Mouse (Mus musculus) cerebellum, postnatal 36 days (tissue): ENCODE measurements around the gene Kctd17.

Experiments used
- DNase-seq, 2 experiments: peaks; one replicate each; pipeline ENCODE4 v3.0.0; 2021 to 2022; ENCODE audit warnings: mixed read lengths in 2 of 2

Kctd17 gene

GRCm38 (mm10) chr15:78449694-78450418, 21.5 kb downstream of the Kctd17 start:
- DNase-seq: no peak

DNA sequence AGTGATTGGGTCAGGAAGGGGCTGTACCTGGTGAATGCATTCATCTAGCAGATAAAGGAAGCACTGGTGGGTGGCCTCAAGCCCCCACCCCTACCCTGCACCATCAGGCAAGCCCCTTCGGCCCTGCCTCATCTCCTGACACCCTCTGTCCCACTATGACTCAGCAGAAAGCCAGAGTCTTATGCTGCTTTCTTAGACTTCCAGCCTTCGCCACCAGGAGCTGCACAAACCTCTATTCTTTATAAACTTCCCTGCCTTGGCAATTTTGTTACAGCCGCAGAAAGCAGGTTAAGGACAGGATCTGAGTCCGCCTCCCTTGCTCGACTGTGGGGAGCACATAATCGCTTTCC, 22.0 kb downstream of the Kctd17 start:
- DNase-seq: no peak

DNA sequence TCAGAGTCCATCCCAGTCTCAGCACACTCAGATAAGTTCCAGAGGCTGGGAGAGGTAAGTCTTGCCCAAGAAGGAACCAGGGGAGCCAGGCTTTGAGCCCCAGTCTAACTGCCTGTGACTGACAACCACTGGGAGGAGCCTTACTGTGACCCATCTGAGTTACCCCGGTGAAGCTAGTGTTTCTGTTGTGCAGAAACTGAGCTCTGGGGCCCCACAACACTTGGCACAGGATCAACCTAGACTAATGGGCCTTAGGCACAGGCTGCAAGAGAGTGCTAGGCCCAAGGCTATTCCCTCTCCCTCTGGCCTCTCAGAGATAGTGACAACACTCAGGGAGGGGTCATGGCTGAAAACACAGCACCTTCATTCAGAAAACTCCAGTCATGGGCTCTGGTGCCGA, 22.8 kb downstream of the Kctd17 start:
- DNase-seq: no peak

DNA sequence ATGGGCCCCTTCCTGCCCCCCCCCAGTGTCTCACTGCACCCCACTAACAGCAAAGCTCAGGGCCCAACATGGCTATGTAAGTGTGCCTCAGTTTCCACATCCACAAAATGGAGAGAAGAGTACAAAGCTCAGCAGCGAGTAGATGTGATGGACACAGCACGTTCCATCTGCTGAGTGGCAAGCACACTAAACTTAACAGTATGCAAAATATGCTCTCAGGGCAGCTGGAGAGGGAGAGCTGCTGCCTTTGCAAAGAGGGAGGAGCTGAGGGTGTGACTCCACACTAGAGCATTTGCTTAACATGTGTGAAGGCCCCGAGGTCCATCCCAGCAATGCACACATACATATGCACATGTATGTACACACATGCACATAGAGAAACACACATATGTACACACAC, 24.6 kb downstream of the Kctd17 start:
- no peak for DNase-seq

DNA sequence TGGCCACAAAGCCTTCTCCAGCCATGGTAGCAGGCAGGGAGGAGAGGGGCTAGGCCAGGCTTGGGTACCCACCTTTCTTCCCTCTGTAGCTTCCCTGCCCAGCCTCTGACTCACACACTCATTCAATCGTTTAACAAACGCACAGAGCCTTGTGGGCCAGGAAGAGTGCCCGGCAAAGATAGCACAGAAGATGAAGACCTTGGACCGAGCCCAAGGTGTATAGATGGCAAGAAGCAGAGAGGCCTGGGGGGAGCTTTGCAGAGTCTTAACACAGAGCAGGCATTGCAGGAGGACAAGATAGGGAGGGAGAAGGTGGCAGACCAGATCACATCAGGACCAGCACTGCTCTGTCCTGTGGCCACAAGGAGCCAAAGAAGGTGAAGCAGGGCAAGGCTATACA, 26.8 kb downstream of the Kctd17 start:
- no peak for DNase-seq

GRCm38 (mm10) chr15:78456051-78456450, 27.7 kb downstream of the Kctd17 start:
- no peak for DNase-seq

GRCm38 (mm10) chr15:78457193-78457592, 28.8 kb downstream of the Kctd17 start:
- no peak for DNase-seq

- DNase-seq: no peak
Observed at GRCm38 (mm10) chr15:78462981-78463380, 34.6 kb downstream of the Kctd17 start.

GRCm38 (mm10) chr15:78466809-78467208, 38.4 kb downstream of the Kctd17 start:
- DNase-seq: no peak

DNA sequence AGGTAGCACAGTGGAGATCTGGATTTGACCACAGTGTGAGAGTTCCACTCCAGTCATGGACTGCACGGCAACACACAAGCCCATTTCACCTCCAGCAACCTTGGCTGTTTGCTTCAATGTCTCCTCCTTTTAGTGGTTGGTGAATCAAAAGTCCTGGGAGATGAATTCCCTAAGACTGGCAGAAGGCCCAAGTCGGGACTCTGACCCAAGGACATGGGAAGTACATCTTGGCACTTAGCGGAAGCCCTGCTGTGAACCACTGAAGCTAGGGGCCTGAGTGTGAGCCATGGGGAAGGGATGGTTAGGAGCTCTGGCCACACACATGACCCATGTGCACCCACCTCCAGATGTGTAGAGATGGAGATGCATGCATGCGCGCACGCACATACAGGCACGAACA, 39.2 kb downstream of the Kctd17 start:
- DNase-seq: no peak

GRCm38 (mm10) chr15:78468379-78468937, 40.1 kb downstream of the Kctd17 start, which contains the start of gene Tmprss6:
Gene Tmprss6 (minus strand): TSS chr15:78468634.
- no peak for DNase-seq

DNA sequence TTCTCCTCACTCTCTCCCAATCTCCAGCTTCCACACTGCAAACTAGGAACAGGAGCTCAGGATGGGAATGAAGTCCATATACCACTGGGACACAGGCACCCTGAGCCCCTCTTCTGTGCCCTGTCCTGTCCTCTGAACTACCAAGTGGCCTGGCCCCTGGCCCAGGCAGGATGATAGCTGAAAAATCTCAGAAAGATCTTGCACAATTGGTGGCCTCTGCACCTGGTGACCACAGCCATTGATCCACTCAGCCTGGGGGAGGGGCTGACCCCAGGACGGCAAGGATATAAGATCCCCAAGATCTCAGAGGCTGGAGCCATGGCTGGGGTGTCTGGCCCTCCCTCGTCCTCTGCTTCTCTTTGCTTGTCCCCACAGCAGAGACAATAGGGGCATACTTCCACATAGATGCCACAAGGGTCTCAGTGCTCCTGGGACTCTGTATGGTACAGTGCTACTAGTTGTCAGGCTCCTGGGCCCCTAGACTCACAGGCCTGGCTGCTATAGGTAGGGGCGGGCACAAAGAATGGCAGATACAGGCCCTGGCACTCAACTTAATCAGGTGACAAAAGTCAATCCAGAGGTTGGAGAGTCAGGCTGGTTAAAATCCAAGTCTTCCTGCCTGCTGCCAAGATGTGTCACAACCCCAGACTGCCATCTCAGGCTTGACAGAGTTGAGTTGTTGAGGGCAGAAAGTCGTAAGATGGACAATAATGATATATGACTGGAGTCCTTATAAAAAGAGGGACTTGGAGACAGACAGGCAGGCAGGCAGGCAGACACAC, 42.3 kb downstream of the Kctd17 start:
- DNase-seq: no peak

DNA sequence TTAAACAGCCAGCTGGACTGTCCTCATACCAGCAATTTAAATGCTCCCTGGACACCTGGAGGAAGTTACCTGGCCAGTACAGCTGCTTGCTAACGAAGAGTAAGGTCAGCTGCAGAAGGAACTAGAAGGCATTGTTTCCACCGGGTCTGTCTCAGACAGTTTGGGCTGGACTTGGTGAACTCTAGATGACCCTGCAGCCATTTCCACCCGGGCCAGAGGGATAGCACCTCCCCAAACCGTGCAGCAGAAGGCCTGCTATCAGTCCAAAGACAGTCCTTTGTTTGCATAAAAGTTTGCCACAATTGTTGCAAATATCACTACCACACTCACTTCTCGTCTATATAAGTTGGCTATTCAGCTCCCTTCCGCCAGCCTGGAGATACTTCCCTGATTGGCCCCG, 43.5 kb downstream of the Kctd17 start:
- DNase-seq: no peak

GRCm38 (mm10) chr15:78473442-78473841, 45.1 kb downstream of the Kctd17 start:
- no peak for DNase-seq

GRCm38 (mm10) chr15:78475604-78476031, 47.3 kb downstream of the Kctd17 start:
- DNase-seq: peak in 1 of 2 experiments; percentile 28

- no peak for DNase-seq
Observed at GRCm38 (mm10) chr15:78476878-78477277, 48.5 kb downstream of the Kctd17 start.

DNA sequence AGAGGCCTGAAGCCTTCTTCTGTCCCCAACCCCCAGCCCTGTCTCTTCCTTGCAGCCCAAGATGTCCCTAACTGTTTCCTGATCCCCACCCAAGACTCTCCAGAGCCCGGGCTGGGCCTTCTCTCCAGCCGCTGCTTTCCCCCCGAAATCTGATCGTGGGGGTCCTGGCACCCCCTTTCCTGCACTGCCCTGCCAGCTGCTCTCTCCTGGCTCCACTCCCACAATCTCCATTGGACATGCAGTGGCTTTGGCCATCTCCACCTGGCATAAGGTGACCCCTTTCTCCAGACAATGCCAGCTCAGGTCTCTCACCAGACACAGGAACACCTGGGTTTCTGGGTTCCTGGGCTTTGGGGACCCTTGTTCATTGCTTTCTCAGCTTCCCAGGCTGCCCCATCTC, 49.7 kb downstream of the Kctd17 start:
- DNase-seq: no peak

DNA sequence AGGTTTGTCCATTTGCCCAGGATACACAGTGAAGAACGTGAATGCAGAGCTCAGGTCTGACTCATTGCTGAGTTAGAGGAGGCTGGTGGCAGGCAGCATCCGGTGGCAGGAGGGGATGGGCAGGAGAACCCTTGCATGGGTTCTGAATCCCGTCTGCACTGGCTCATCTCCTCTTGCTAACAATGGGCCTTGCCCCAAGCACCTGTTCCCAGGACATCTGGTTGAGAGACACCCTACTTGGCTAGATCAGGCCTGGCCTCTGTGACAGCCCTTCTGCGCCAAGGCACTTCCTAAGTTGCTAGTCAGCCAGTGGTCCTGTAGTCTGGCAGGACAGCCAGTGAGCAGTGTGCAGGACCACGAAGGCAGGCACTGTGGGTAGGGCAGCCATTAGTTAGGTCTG, 51.1 kb downstream of the Kctd17 start:
- DNase-seq: no peak

GRCm38 (mm10) chr15:78480111-78480510, 51.7 kb downstream of the Kctd17 start:
- DNase-seq: no peak

DNA sequence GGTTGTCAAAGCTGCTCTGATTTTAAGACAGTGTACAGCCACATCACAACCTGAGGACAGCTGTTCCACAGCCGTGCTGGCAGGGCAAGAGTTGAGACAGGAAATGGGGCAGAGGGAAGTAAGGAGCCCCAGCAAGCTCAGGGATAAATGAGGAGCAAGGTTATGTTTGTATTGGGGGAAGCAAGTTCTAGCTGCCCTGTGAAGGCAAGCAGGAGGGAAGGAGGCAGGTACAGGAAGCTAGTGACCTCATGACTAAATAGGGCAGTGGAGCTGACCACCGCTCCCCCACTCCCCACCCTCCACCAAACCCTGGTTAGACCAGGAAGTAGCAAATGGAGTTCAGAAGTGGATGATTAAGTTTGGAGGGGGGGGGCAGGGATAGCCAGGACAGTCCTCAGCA, 52.6 kb downstream of the Kctd17 start:
- no peak for DNase-seq

GRCm38 (mm10) chr15:78481448-78482000, 53.2 kb downstream of the Kctd17 start:
- DNase-seq: peak; percentile 40 to 51

- no peak for DNase-seq
Observed at GRCm38 (mm10) chr15:78482518-78482917, 54.2 kb downstream of the Kctd17 start.

- DNase-seq: peak; percentile 70 to 76
Observed at GRCm38 (mm10) chr15:78483311-78483710, 54.9 kb downstream of the Kctd17 start.

- DNase-seq: no peak
Observed at GRCm38 (mm10) chr15:78486564-78486963, 58.2 kb downstream of the Kctd17 start.
